Mouse (Mus musculus) midbrain, postnatal 0 days (tissue): ENCODE data around the gene Rps15. TPM values are rescaled to one million over a fixed set of nuclear protein-coding genes. Genes with fewer than 3 reads are reported as not detected.

Experiments
- ATAC-seq: fragments of 200-750 bp; cut with Nextera tagmentation; 2 replicates; pipeline ENCODE4 v1.8.0; 2017; ENCODE audit warnings: moderate number of reproducible peaks, mild to moderate bottlenecking, moderate TSS enrichment, moderate library complexity; ENCODE audit not compliant: low FRiP score
- DNase-seq: peaks from one replicate; pipeline ENCODE4 v3.0.0-alpha.2; 2015; ENCODE audit warnings: low spot score
- H3K27ac ChIP-seq: fragments of 300-500 bp; sonication (generic); 2 replicates; pipeline ENCODE4 v1.5.1; 2014; ENCODE audit warnings: low read depth, mild to moderate bottlenecking, low read length, mixed read lengths
- H3K27me3 ChIP-seq: fragments of 300-500 bp; sonication (generic); 2 replicates; pipeline ENCODE4 v1.6.1; 2014; ENCODE audit warnings: low read length, control low read depth, mixed read lengths; ENCODE audit not compliant: insufficient read depth
- H3K36me3 ChIP-seq: fragments of 300-500 bp; sonication (generic); 2 replicates; pipeline ENCODE4 v1.6.1; 2014; ENCODE audit warnings: low read length, control low read depth, mixed read lengths; ENCODE audit not compliant: insufficient read depth
- H3K4me1 ChIP-seq: fragments of 300-500 bp; sonication (generic); 2 replicates; pipeline ENCODE4 v1.6.1; 2014; ENCODE audit warnings: mild to moderate bottlenecking, control low read depth, antibody characterized with exemption, low read length, mixed read lengths; ENCODE audit not compliant: insufficient read depth
- H3K4me2 ChIP-seq: fragments of 300-500 bp; sonication (generic); 2 replicates; pipeline ENCODE4 v1.6.1; 2014; ENCODE audit warnings: low read depth, mild to moderate bottlenecking, low read length, mixed read lengths; ENCODE audit not compliant: poor library complexity, severe bottlenecking
- H3K4me3 ChIP-seq: fragments of 300-500 bp; sonication (generic); 2 replicates; pipeline ENCODE4 v1.5.1; 2014; ENCODE audit warnings: low read depth, mild to moderate bottlenecking, low read length, moderate library complexity
- H3K9ac ChIP-seq: fragments of 300-500 bp; sonication (generic); replicated peaks from 2 replicates; pipeline ENCODE4 v1.6.1; 2014; ENCODE audit warnings: mild to moderate bottlenecking, low read length, moderate library complexity, mixed read lengths; ENCODE audit not compliant: poor library complexity, severe bottlenecking
- H3K9me3 ChIP-seq: fragments of 300-500 bp; sonication (generic); 2 replicates; pipeline ENCODE4 v1.6.1; 2016; ENCODE audit warnings: low read length, control low read depth
- CTCF ChIP-seq: IDR thresholded peaks from 2 replicates; pipeline ENCODE4 v1.5.1; 2016; ENCODE audit warnings: antibody characterized with exemption, mild to moderate bottlenecking
- WGBS: fragments of 180-500 bp; shearing (Covaris S2); extraction: QIAGEN DNeasy Blood & Tissue Kit; methylation state at CpG from one replicate; pipeline ENCODE4 v1.1.7; 2014; 5-methylcytosine and 5-hydroxymethylcytosine counted together
- polyA plus RNA-seq: library from polyadenylated mRNA; unstranded; fragments of >200 nt; fragmentation: Nextera tagmentation; extraction: Ambion mirVana; gene quantifications from 2 replicates; pipeline ENCODE4 v1.2.1, GENCODE M21; 2015
- total RNA-seq: library from RNA; depleted of rRNA; stranded (reverse); fragments of >200 nt; gene quantifications from 2 replicates; pipeline ENCODE4 v1.2.3, GENCODE M21; 2014

The Rps15 gene
- total and polyA plus RNA-seq, 2 experiments from 2014 or later = 633 to 1,162 TPM

DNA sequence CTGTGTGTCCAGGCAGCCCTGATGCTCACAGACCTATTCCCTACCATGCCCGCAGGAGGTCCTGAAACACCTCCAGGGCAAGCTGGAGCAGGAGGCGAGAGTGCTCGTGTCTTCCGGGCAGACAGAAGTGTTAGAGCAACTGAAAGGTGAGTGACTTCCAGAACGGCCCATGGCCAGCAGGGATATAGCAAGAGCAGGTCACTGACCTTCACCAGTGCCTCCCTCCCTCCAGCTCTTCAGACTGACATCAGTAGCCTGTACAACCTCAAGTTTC, 9.8 kb downstream of the Rps15 start:
- peak overlapping the region; percentile 91 for H3K9ac ChIP-seq
- H3K27ac ChIP-seq = peak overlapping the region; percentile 100
- peak overlapping the region; percentile 58 for H3K4me3 ChIP-seq
- no peak for TF ChIP-seq CTCF
- no peaks in the 10 kb centered on the region for H3K9me3 ChIP-seq
- no peak for DNase-seq
- H3K27me3 ChIP-seq = no peaks in the 10 kb centered on the region
- 46% methylated on average over 5 of the region's 5 CpGs for WGBS
- no peak for ATAC-seq
- peaks cover 32% of the 10 kb centered on the region for H3K4me1 ChIP-seq
- H3K4me2 ChIP-seq = peak overlapping the region; percentile 91
- peaks cover 34% of the 10 kb centered on the region for H3K36me3 ChIP-seq

GRCm38 (mm10) chr10:80302471-80302881, 10.2 kb downstream of the Rps15 start:
- ATAC-seq (peak; percentile 12), DNase-seq (peak; percentile 93)
- H3K4me1 ChIP-seq = peaks cover 27% of the 10 kb centered on the region
- no peaks in the 10 kb centered on the region for H3K9me3 ChIP-seq
- H3K9ac ChIP-seq = peak overlapping the region; percentile 91
- H3K4me2 ChIP-seq = peak overlapping the region; percentile 91
- peaks cover 38% of the 10 kb centered on the region for H3K36me3 ChIP-seq
- H3K4me3 ChIP-seq = peak overlapping the region; percentile 58
- no peak; the same call in 1 of the 2 replicates for TF ChIP-seq CTCF
- H3K27me3 ChIP-seq = no peaks in the 10 kb centered on the region
- peak overlapping the region; percentile 100 for H3K27ac ChIP-seq
- 11% methylated on average over 9 of the region's 9 CpGs for WGBS

DNA sequence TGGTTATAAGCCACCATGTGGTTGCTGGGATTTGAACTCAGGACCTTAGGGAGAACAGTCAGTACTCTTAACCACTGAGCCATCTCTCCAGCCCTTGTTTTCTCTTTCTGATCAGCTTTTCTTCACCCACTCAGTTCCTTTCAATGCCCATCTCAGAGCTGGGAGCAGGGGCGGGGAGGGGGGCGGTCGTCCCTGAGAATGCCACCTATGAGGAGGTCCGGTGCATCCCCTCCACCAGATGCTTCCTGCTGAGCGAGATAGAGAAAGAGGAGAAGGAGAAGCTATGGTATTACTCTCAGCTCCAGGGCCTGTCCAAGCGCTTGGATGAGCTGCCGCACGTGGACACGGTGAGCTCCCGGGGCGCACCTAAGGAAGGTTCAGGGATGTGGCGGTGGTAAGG, 12.2 kb downstream of the Rps15 start:
- peaks cover 57% of the 10 kb centered on the region for H3K36me3 ChIP-seq
- no peaks in the 10 kb centered on the region for H3K27me3 ChIP-seq
- H3K9ac ChIP-seq = peak overlapping the region; percentile 44; the same call in 1 of the 2 replicates
- H3K27ac ChIP-seq = no peak overlapping the region; the same call in 1 of the 2 replicates
- peaks cover 24% of the 10 kb centered on the region for H3K4me1 ChIP-seq
- H3K9me3 ChIP-seq = no peaks in the 10 kb centered on the region
- no peak for TF ChIP-seq CTCF
- no peak overlapping the region for H3K4me3 ChIP-seq
- no peak for ATAC-seq
- 47% methylated on average over 12 of the region's 12 CpGs for WGBS
- H3K4me2 ChIP-seq = no peak overlapping the region
- DNase-seq = no peak

- no peak for TF ChIP-seq CTCF
- no peak overlapping the region; the same call in 1 of the 2 replicates for H3K27ac ChIP-seq
- no peaks in the 10 kb centered on the region for H3K27me3 ChIP-seq
- H3K4me2 ChIP-seq = no peak overlapping the region
- no peak overlapping the region for H3K4me3 ChIP-seq
- H3K9me3 ChIP-seq = no peaks in the 10 kb centered on the region
- peak overlapping the region; percentile 44; the same call in 1 of the 2 replicates for H3K9ac ChIP-seq
- WGBS = 36% methylated on average over 25 of the region's 25 CpGs
- DNase-seq (no peak), ATAC-seq (no peak)
- peaks cover 58% of the 10 kb centered on the region for H3K36me3 ChIP-seq
- H3K4me1 ChIP-seq = peaks cover 24% of the 10 kb centered on the region
These were observed 12.6 kb downstream of the Rps15 start for GRCm38 (mm10) chr10:80304862-80305261.

GRCm38 (mm10) chr10:80311560-80311959, 19.3 kb downstream of the Rps15 start:
- no peak for TF ChIP-seq CTCF
- H3K9me3 ChIP-seq = no peaks in the 10 kb centered on the region
- 0 out of 2 replicates have a peak, but pooled peaks have one; percentile 1 for ATAC-seq
- H3K4me2 ChIP-seq = no peak overlapping the region
- DNase-seq = no peak
- H3K36me3 ChIP-seq = peaks cover 87% of the 10 kb centered on the region
- no peaks in the 10 kb centered on the region for H3K4me1 ChIP-seq
- H3K27ac ChIP-seq = no peak overlapping the region
- H3K9ac ChIP-seq = no peak overlapping the region
- H3K27me3 ChIP-seq = no peaks in the 10 kb centered on the region
- no peak overlapping the region for H3K4me3 ChIP-seq
- WGBS = 88% methylated on average over 16 of the region's 16 CpGs

DNA sequence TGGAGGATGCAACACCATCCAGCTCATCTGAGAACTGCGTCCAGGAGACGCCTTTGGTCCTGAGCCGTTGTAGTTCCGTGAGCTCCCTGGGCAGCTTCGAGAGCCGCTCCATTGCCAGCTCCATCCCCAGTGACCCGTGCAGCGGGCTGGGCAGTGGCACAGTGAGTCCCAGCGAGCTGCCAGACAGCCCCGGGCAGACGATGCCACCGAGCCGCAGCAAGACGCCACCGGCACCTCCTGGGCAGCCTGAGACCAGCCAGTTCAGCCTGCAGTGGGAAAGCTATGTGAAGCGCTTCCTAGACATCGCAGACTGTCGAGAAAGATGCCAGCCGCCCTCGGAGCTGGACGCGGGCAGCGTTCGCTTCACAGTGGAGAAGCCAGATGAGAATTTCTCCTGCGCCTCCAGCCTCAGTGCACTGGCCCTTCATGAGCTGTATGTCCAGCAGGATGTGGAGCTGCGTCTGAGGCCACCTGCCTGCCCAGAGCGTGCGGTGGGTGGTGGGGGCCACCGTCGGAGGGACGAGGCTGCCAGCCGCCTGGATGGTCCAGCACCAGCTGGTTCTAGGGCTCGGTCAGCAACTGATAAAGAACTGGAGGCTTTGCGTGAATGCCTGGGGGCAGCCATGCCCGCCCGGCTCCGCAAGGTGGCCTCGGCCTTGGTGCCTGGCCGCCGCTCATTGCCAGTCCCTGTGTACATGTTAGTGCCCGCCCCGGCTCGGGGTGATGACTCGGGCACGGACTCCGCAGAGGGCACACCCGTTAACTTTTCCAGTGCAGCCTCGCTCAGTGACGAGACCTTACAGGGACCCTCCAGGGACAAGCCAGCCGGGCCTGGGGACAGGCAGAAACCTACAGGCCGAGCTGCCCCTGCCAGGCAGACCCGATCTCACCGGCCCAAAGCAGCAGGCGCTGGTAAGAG, 20.6 kb downstream of the Rps15 start:
- WGBS = 76% methylated on average over 53 of the region's 54 CpGs
- H3K4me1 ChIP-seq = no peaks in the 10 kb centered on the region
- peaks cover 86% of the 10 kb centered on the region for H3K36me3 ChIP-seq
- no peak for TF ChIP-seq CTCF
- H3K27ac ChIP-seq = no peak overlapping the region
- no peak for ATAC-seq
- H3K9ac ChIP-seq = no peak overlapping the region
- no peak overlapping the region for H3K4me3 ChIP-seq
- H3K27me3 ChIP-seq = no peaks in the 10 kb centered on the region
- H3K4me2 ChIP-seq = no peak overlapping the region
- H3K9me3 ChIP-seq = no peaks in the 10 kb centered on the region
- DNase-seq = no peak
